Mouse (Mus musculus): Measurements from ENCODE around the gene Chek2.
"Not testable (repeated sequence)": the region's sequence is repeated elsewhere in the genome, so short reads cannot be mapped to it uniquely, and the experiment has no call there.

The Chek2 gene

GRCm38 (mm10) chr5:110840465-110840864 lies 686 bp downstream of the Chek2 start:
- DNase-seq (ENCODE audit: low spot score): peak; percentile 35

GRCm38 (mm10) chr5:110841046-110841862 lies 1.5 kb downstream of the Chek2 start:
- no peak for DNase-seq (ENCODE audit: low spot score)

DNA sequence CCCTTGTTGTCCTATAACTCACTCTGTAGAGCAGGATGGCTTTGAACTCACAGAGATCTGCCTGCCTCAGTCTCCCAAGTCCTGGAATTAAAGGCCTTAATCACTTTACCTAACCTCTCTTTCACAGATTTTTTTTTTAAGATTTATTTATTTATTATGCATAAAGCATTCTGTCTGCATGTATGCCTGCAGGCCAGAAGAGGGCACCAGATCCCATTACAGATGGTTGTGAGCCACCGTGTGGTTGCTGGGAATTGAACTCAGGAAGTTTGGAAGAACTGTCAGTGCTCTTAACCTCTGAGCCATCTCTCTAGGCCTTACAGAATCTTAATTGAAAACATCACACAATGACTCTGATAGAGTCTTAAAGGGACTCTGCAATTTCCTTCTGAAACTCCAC lies 13.2 kb downstream of the Chek2 start:
- no peak for DNase-seq (ENCODE audit: low spot score)

DNA sequence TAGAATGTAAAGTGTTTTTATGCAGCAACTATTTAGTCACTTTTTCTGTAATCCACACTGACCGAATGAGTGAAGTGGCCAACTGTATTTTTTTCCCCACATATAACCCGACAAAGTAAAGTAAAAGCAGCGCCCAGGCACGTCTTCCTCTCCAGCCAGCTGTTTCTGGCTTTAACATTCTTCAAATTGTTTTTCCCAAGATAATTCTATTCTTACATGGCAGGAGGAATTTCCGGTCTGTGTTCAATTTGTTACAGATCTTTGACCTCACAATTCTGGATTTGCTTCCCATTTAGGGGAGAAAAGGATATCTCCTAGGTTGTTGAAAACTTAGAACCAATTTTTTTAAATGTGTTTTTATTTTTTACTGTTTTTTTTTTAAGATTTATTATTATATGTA lies 17.3 kb downstream of the Chek2 start:
- no peak for DNase-seq (ENCODE audit: low spot score)

DNA sequence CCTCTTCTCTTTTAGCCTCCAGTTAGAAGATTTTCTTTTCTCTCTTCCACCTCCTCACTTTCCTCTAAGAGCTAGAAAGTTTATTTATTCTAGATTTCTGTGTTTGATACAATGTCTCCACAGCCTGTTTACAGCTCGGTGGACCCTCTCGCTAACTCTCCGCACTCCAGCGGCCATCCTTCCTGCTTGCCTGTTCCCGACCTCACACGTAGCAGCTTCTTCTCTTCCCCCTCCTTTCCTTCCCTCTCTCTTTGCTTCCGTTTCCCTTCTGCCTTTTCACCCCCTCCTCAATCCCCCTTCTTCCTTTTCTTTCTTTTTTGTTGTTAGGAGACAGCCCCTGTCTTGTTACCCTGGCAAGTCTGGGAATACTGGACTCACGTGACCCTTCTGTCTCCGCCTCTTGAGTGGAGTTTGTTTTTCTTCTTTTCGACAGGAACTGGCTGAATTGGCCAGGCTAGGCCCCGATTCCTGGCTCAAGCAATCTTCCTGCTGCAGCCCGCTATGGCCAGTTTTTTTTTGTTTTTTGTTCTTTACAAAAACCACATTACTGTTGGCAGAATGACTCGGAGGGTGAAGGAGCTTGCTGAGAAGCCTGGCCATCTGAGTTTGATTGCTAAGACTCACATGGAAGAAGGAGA lies 19.4 kb downstream of the Chek2 start:
- no peak for DNase-seq (ENCODE audit: low spot score)

GRCm38 (mm10) chr5:110860445-110860844 lies 20.7 kb downstream of the Chek2 start:
- no peak for DNase-seq (ENCODE audit: low spot score)

DNA sequence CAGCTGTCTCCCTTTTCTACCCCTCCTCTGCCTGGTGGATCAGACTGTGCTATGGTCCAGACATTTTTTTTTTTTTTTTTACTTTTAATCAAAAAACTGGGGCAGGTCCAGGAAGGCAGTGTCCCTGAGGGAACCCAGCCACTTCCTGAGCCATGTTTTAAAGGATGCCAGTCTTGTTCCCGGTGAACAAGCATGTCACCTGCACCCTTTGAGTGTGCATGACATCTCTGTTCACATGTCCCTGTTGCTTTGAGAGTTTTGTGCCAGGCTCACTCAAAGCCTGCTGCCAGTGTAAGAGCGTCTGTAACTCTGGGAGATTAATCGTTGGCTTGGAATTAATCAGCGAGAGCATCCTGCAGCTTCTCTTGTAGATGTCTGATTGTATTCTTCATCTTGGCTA lies 28.7 kb downstream of the Chek2 start:
- DNase-seq (ENCODE audit: low spot score): no peak

DNA sequence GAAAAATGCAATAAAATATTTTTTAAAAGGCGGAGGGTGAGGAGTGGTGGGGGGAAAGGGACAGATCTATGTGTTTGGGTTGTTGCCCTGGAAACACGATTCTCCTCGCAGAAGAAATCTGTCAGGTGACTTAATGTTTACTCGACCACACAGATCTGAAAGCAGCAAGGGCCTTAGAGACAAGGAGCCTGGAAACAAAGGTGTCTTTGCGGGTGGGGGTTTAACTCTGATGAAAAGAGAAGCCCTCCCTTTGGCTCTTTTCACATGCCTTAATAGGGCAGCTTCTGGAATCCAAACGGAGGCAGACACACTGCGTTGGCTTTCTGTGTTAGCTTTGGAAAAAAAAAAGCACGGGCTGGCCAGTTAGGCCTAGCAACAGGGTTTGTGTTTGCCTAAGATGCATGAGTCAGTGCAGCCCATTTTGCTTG lies 29.5 kb downstream of the Chek2 start:
- DNase-seq (ENCODE audit: low spot score): no peak

DNA sequence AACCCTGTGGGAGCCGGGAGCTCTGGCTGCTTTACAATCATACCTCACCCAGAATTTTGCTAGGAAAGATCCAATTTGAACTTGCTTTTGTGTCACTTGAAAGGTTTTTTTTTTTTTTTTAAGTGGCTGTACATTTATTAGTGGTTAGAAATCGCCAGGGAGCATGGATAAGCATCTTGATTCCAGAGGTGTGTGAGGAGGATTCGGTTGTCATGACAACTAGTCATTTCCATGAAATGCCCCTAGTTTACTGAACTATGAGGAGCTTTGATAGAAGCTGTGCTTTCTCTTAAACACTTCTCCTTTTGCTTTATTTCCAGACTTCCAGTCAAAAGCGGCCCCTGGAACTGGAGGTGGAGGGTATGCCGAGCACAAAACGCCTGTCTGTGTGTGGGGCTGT lies 33.4 kb downstream of the Chek2 start:
- no peak for DNase-seq (ENCODE audit: low spot score)

DNA sequence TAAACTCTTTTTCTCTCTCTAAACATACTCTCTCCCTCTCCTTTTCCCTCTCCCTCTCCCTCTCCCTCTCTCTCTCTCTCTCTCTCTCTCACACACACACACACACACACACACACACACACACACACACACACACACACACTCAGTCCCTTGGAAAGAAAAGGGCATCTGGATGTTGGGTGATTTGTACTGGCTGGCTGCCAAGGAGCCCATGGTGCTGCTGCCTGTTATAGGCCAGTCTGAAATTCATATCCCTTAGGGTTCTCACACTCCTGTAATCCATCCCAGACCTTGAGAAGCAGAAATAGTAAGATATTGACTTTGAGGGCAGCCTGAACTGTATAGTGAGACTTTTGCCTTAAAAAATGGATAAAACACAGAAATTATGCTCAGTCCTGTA lies 34.9 kb downstream of the Chek2 start:
- DNase-seq (ENCODE audit: low spot score): no peak

DNA sequence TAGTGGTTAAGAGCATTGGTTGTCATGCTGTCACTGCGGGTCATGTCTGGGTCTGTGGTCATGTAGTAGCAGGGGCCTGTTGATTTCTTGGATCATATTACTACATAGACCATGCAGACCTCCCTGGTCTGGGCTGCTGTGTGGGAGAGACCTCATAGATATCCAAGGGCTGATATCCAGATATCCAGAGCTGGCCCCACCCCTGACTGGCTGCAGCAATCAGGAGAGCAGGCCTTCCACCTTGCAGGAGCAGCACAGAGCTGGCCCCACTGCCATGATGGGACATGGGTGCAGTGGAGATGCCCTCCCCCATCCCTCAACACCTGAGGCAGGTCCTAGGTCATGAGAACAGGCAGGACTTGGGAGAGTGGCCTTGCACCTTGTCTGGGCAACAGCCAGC lies 35.5 kb downstream of the Chek2 start:
- DNase-seq (ENCODE audit: low spot score): no peak

GRCm38 (mm10) chr5:110877666-110878505 lies 38.1 kb downstream of the Chek2 start:
- no peak for DNase-seq (ENCODE audit: low spot score)

- DNase-seq (ENCODE audit: low spot score): not testable (repeated sequence)
These were observed 38.7 kb downstream of the Chek2 start for GRCm38 (mm10) chr5:110878526-110878925.

- DNase-seq (ENCODE audit: low spot score): no peak
These were observed 39.3 kb downstream of the Chek2 start for GRCm38 (mm10) chr5:110879042-110879441.

GRCm38 (mm10) chr5:110879584-110880374 lies 40.0 kb downstream of the Chek2 start, which contains the start of gene Ttc28:
Ttc28 (plus strand) TSS chr5:110879803.
- peak; percentile 65 for DNase-seq (ENCODE audit: low spot score)

GRCm38 (mm10) chr5:110888596-110888995 lies 48.8 kb downstream of the Chek2 start:
- DNase-seq (ENCODE audit: low spot score): no peak

- DNase-seq (ENCODE audit: low spot score): no peak
These were observed 50.2 kb downstream of the Chek2 start for GRCm38 (mm10) chr5:110889945-110890344.

DNA sequence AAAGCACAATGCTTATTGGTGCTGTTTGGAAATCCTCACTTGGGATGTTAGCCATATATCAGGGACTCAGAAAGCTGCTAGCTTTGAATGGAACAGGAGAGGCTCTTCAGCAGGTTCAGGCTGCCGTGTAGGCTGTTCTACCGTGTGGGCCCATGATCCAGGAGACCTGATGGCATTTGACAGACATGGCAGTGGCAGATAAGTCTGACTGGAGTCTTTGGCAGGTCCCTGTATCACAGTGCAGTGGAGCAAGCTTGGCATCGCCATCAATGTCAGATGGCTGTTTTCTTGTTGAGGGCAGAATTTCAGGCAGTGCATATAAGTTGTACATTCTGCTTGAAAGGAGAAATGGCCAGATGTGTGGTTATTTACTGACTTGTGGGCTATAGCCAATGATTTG lies 50.8 kb downstream of the Chek2 start:
- DNase-seq (ENCODE audit: low spot score): no peak

DNA sequence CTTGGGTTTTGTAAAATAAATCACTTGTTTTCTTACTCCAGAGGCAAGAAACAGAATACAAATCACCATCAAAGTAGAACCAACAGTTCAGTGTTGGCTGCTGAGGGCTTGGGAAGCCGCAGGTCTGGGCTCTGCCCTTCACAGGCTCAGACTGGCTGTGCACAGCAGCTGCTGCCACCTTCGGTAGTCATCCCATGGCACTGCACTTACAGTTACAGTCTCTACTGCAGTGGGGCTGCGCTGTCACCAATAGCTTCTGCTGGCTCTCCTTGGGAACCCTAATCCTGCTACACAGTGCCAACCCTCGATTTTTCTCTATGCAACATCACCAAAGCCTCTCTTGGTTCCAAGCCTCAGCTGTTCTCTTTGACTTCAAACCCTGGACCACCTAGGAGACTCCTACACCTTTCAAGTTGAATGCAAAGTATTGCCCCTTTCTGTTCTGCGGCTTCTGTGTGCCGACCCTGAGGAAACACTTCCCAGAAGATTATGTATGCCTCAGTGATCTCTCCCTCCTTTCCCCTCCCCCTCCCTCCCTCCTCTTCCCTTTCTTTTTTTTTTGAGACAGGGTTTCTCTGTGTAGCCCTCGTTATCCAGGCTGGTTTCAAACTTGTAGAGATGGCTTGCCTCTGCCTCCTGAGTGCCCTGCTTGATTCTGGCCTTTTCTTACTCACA lies 57.5 kb downstream of the Chek2 start:
- no peak for DNase-seq (ENCODE audit: low spot score)

DNA sequence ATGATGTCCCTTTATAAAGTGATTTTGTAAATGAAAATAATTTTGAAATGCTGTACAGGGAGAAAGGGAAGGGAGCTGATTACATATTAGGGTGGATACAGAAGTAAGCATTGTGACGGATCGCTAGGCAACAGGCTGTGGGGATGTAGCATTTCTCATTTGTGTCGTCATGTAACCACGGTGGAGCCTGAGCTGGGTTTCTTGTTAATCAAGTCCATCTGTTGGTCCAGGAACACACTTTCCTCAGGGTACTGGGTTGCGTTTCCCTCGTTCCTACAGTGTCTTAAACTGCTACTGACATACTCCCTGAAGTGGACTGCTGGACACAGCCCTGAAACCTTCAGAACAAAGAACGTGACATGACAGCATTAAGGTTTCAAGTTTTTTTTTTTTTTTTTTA lies 58.4 kb downstream of the Chek2 start:
- no peak for DNase-seq (ENCODE audit: low spot score)

DNA sequence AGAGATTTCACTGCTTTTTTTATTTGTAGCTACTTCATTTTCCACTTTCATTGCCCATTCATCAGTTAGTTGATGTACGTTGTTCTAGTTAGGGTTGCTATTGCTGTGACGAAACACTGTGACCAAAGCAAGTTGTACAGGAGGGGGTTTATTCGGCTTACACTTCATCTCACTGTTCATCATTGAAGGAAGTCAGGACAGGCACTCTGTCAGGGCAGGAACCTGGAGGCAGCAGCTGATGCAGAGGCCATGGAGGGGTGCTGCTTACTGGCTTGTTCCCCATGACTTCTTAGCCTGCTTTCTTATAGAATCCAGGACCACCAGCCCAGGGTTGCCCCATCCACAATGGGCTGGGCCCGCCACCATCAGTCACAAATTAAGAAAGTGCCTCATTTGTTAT lies 59.0 kb downstream of the Chek2 start:
- DNase-seq (ENCODE audit: low spot score): no peak

All from layer of hippocampus, adult 9-10 months (tissue).